Mouse (Mus musculus): Measurements from ENCODE around the gene Galnt2.

- TF ChIP-seq CTCF (IDR thresholded peaks at IDR 0.05; ENCODE audit: extremely low read depth, insufficient read length, insufficient replicate concordance, low read depth, low read length) (no peak), POLR2A (IDR thresholded peaks at IDR 0.05; ENCODE audit: low read depth, low read length) (no peak)
Measured at GRCm38 (mm10) chr8:124321227-124321840, 90.1 kb downstream of the Galnt2 start.

Data from small intestine, adult 2 months (tissue).